Comparison of ENCODE assay signal across 11 mouse cellular contexts in the genomic region with DNA sequence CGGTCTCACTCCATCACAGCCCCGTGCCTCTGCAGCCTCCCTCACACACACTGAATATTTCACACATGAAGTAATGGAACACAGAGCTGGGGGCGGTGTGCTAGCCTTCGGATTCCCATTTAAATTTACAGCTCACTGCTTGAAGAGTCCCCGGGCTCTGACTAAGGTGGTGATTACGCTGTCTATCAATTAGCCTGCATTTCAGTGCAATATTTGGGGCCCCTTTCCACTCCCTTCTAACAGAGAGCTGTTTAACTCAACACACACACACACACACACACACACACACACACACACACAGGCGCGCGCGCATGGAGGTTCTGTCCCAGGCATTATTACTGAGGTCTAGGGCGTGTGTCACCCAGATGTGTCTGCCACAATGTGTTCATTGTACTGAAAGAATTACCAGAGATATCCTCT. TPM values are rescaled to one million over a fixed set of nuclear protein-coding genes. Genes with fewer than 3 reads are reported as not detected.
DNase-seq lines count a peak whose midpoint lies in the region; ATAC-seq and TF ChIP-seq lines count a peak whose summit lies in the region.
"Had no signal": no experiment of that assay in that cellular context is flagged by ENCODE, and none has a peak within 500 bp of the region (broad histone marks: within the 10 kb centered on the region; RNA-seq: fewer than 3 reads in every experiment).

No protein-coding gene starts in this region.

- no peaks in the 10 kb centered on the region for H3K36me3 ChIP-seq in heart, embryonic 12.5 days
- H3K36me3 ChIP-seq in forebrain, embryonic 13.5 days (ENCODE audit: poor library complexity, severe bottlenecking) = no peaks in the 10 kb centered on the region
- H3K36me3 ChIP-seq in limb, embryonic 10.5 days = no peaks in the 10 kb centered on the region
- H3K36me3 ChIP-seq: embryonic facial prominence, embryonic 13.5 days; liver, embryonic 15.5 days had no signal

- peak; percentile 84 for ATAC-seq in heart, embryonic 12.5 days (ENCODE audit: insufficient number of reproducible peaks, low FRiP score)
- peak; percentile 81 for ATAC-seq in forebrain, embryonic 13.5 days
- ATAC-seq: midbrain, embryonic 16.5 days had no signal

- H3K4me3 ChIP-seq in heart, embryonic 12.5 days = no peak overlapping the region
- H3K4me3 ChIP-seq in forebrain, embryonic 13.5 days = no peak overlapping the region
- H3K4me3 ChIP-seq in limb, embryonic 10.5 days = no peak overlapping the region
- no peak overlapping the region for H3K4me3 ChIP-seq in layer of hippocampus, adult 2 months
- H3K4me3 ChIP-seq: embryonic facial prominence, embryonic 13.5 days; liver, embryonic 15.5 days had no signal

- DNase-seq in heart, postnatal 25 days (ENCODE audit: low spot score) = no peak
- DNase-seq in Muller cell, postnatal 12 days (ENCODE audit: inconsistent ontology term) = peak; percentile 61
- DNase-seq in limb, embryonic 10.5 days (ENCODE audit: low spot score) = peak; percentile 34
- no peak for DNase-seq in gastrocnemius, postnatal 10 days
- no peak for DNase-seq in layer of hippocampus, adult 11-12 months (ENCODE audit: low spot score)
- DNase-seq in layer of hippocampus, adult 2 months (ENCODE audit: low spot score in 2 of 2) = no peak

- 60% methylated on average over 11 of the region's 11 CpGs for WGBS in heart, embryonic 12.5 days
- 68% methylated on average over 11 of the region's 11 CpGs for WGBS in forebrain, embryonic 13.5 days
- WGBS in limb, embryonic 10.5 days = 76% methylated on average over 11 of the region's 11 CpGs

- TF ChIP-seq CTCF in layer of hippocampus, adult 2 months (conservative IDR thresholded peaks at IDR 0.05) = no peak

- no peak overlapping the region for H3K9ac ChIP-seq in heart, embryonic 12.5 days
- no peak overlapping the region for H3K9ac ChIP-seq in forebrain, embryonic 13.5 days
- H3K9ac ChIP-seq: embryonic facial prominence, embryonic 13.5 days; liver, embryonic 15.5 days had no signal

- H3K27me3 ChIP-seq in heart, embryonic 12.5 days (replicated peaks) = no peaks in the 10 kb centered on the region
- H3K27me3 ChIP-seq in forebrain, embryonic 13.5 days = no peaks in the 10 kb centered on the region
- H3K27me3 ChIP-seq in limb, embryonic 10.5 days (ENCODE audit: low read depth, poor library complexity, severe bottlenecking) = no peaks in the 10 kb centered on the region
- H3K27me3 ChIP-seq: embryonic facial prominence, embryonic 13.5 days; liver, embryonic 15.5 days had no signal

- peak overlapping the region; percentile 56 for H3K4me2 ChIP-seq in heart, embryonic 12.5 days
- 0 out of 2 replicates have a peak overlapping the region, but pooled peaks have one; percentile 7 for H3K4me2 ChIP-seq in forebrain, embryonic 13.5 days
- H3K4me2 ChIP-seq: embryonic facial prominence, embryonic 13.5 days; liver, embryonic 15.5 days had no signal

- intact Hi-C loops in heart, postnatal 25 days (cut with DNase I) = no loop called here

- H3K27ac ChIP-seq in heart, embryonic 12.5 days (ENCODE audit: poor library complexity, severe bottlenecking) = peak overlapping the region; percentile 63
- H3K27ac ChIP-seq in forebrain, embryonic 13.5 days = no peak overlapping the region
- H3K27ac ChIP-seq in limb, embryonic 10.5 days = no peak overlapping the region
- no peak overlapping the region for H3K27ac ChIP-seq in layer of hippocampus, adult 2 months
- H3K27ac ChIP-seq: embryonic facial prominence, embryonic 13.5 days; liver, embryonic 15.5 days had no signal

- H3K9me3 ChIP-seq in heart, embryonic 12.5 days (replicated peaks) = no peaks in the 10 kb centered on the region
- no peaks in the 10 kb centered on the region for H3K9me3 ChIP-seq in forebrain, embryonic 13.5 days (replicated peaks)
- H3K9me3 ChIP-seq in limb, embryonic 10.5 days (replicated peaks) = no peaks in the 10 kb centered on the region
- H3K9me3 ChIP-seq: embryonic facial prominence, embryonic 13.5 days; liver, embryonic 15.5 days had no signal

- H3K4me1 ChIP-seq in heart, embryonic 12.5 days (replicated peaks) = peaks cover 31% of the 10 kb centered on the region
- H3K4me1 ChIP-seq in forebrain, embryonic 13.5 days = peaks cover 19% of the 10 kb centered on the region
- 0 out of 2 replicates have a peak, but pooled peaks cover 2% of the 10 kb centered on the region for H3K4me1 ChIP-seq in limb, embryonic 10.5 days
- H3K4me1 ChIP-seq: liver, embryonic 15.5 days had no signal

RNA-seq across cellular contexts. Expression of a gene that starts 31.2 kb away (rescaled TPM):
- polyA plus RNA-seq in heart, embryonic 12.5 days (2016; fragmentation: Nextera tagmentation; extraction: Ambion mirVana) = 3.1 and 3.8 TPM in 2 replicates
- total RNA-seq in heart, postnatal 25 days (2021) = 10 to 100 TPM in 1 of 2 experiments, 1 to 10 TPM in 1; 8.5 to 12.7 TPM
- polyA plus RNA-seq in forebrain, embryonic 13.5 days (2015; fragmentation: Nextera tagmentation; extraction: Ambion mirVana) = 22.1 and 22.8 TPM in 2 replicates
- 0.84 and 1.8 TPM in 2 replicates for polyA plus RNA-seq in limb, embryonic 10.5 days (2016; fragmentation: Nextera tagmentation; extraction: Ambion mirVana)
- total RNA-seq in gastrocnemius, postnatal 10 days (2021) = 1 to 10 TPM; 2.5 to 3.9 TPM
- 10 to 100 TPM; 10.5 to 11.8 TPM for total RNA-seq in layer of hippocampus, adult 2 months (2021)

Comparison
In these comparisons a context has a peak if more than half of its experiments do, and no peak if none do; other contexts are left out.
1. DNase-seq: peak in Muller cell, postnatal 12 days (single experiment) and limb, embryonic 10.5 days (single experiment); none in heart, postnatal 25 days (single experiment), gastrocnemius, postnatal 10 days (single experiment), layer of hippocampus, adult 11-12 months (single experiment) and layer of hippocampus, adult 2 months (0 of 2).